Mouse (Mus musculus): ENCODE results near the gene Nfib.
A peak's percentile ranks its signal among the peaks of the same experiment; 100 is the strongest.

Nfib gene

GRCm38 (mm10) chr4:82622321-82622836 lies 83.2 kb downstream of the Nfib start:
- no peak for TF ChIP-seq GATA4 (IDR thresholded peaks at IDR 0.05; ENCODE audit: insufficient replicate concordance, low read length)

- no peak for TF ChIP-seq GATA4 (IDR thresholded peaks at IDR 0.05; ENCODE audit: insufficient replicate concordance, low read length)
Observed at GRCm38 (mm10) chr4:82619539-82619941, 86.0 kb downstream of the Nfib start.

GRCm38 (mm10) chr4:82619003-82619402 lies 86.5 kb downstream of the Nfib start:
- peak; percentile 40; the same call in 1 of the 2 replicates for TF ChIP-seq GATA4 (IDR thresholded peaks at IDR 0.05; ENCODE audit: insufficient replicate concordance, low read length)

GRCm38 (mm10) chr4:82617257-82617656 lies 88.3 kb downstream of the Nfib start:
- TF ChIP-seq GATA4 (IDR thresholded peaks at IDR 0.05; ENCODE audit: insufficient replicate concordance, low read length), result no peak

GRCm38 (mm10) chr4:82615712-82616111 lies 89.8 kb downstream of the Nfib start:
- no peak for TF ChIP-seq GATA4 (IDR thresholded peaks at IDR 0.05; ENCODE audit: insufficient replicate concordance, low read length)

GRCm38 (mm10) chr4:82614466-82614805 lies 91.1 kb downstream of the Nfib start:
- no peak for TF ChIP-seq GATA4 (IDR thresholded peaks at IDR 0.05; ENCODE audit: insufficient replicate concordance, low read length)

- no peak for TF ChIP-seq GATA4 (IDR thresholded peaks at IDR 0.05; ENCODE audit: insufficient replicate concordance, low read length)
Observed at GRCm38 (mm10) chr4:82613606-82614465, 91.7 kb downstream of the Nfib start.

- TF ChIP-seq GATA4 (IDR thresholded peaks at IDR 0.05; ENCODE audit: insufficient replicate concordance, low read length), result no peak
Observed at GRCm38 (mm10) chr4:82609676-82610075, 95.9 kb downstream of the Nfib start.

GRCm38 (mm10) chr4:82608768-82609610 lies 96.6 kb downstream of the Nfib start:
- TF ChIP-seq GATA4 (IDR thresholded peaks at IDR 0.05; ENCODE audit: insufficient replicate concordance, low read length), result no peak

GRCm38 (mm10) chr4:82607266-82607665 lies 98.3 kb downstream of the Nfib start:
- TF ChIP-seq GATA4 (IDR thresholded peaks at IDR 0.05; ENCODE audit: insufficient replicate concordance, low read length), result no peak

- TF ChIP-seq GATA4 (IDR thresholded peaks at IDR 0.05; ENCODE audit: insufficient replicate concordance, low read length), result no peak
Observed at GRCm38 (mm10) chr4:82606351-82606750, 99.2 kb downstream of the Nfib start.

GRCm38 (mm10) chr4:82605034-82605784 lies 100.3 kb downstream of the Nfib start:
- TF ChIP-seq GATA4 (IDR thresholded peaks at IDR 0.05; ENCODE audit: insufficient replicate concordance, low read length), result no peak

GRCm38 (mm10) chr4:82604501-82604900 lies 101.0 kb downstream of the Nfib start:
- TF ChIP-seq GATA4 (IDR thresholded peaks at IDR 0.05; ENCODE audit: insufficient replicate concordance, low read length), result no peak

GRCm38 (mm10) chr4:82600636-82601035 lies 104.9 kb downstream of the Nfib start:
- no peak for TF ChIP-seq GATA4 (IDR thresholded peaks at IDR 0.05; ENCODE audit: insufficient replicate concordance, low read length)

- TF ChIP-seq GATA4 (IDR thresholded peaks at IDR 0.05; ENCODE audit: insufficient replicate concordance, low read length), result no peak
Observed at GRCm38 (mm10) chr4:82598436-82598835, 107.1 kb downstream of the Nfib start.
